Mouse (Mus musculus): ENCODE measurements around the gene Plekhg4. TPM values are rescaled to one million over a fixed set of nuclear protein-coding genes. Genes with fewer than 3 reads are reported as not detected.

Plekhg4 gene
- polyA plus RNA-seq, 1 experiment: not detected

DNA sequence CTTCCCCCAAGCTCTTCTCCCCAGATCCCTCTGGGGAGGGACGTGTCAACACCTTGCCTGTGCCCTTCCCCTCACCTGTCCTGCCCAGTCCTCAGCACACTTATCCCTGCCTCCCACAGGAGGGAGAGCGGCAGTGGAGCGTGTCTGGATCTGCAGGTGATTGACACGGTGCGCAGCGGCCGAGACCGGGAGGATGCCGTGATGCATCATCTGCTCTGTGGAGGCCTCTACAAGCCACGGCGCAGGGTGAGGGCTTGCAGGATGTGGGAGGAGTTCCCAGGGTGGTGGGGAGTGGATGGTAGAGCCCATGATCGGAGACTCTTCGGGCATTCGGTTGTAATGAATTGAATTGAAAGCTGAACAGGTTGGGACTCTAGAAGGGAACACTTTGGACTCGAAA, 13.9 kb upstream of the Plekhg4 start:
- no peak for TF ChIP-seq POLR2A (IDR thresholded peaks at IDR 0.05; ENCODE audit: insufficient read depth, low read depth, low read length)
- TF ChIP-seq CTCF (IDR thresholded peaks at IDR 0.05; ENCODE audit: insufficient read depth, low read depth, low read length): no peak
- WGBS: 89% methylated on average over 15 of the region's 15 CpGs
- Histone ChIP-seq H3K4me1 (ENCODE audit: control insufficient read depth, insufficient read depth, low read length) (0 out of 2 replicates have a peak, but pooled peaks cover 2% of the 10 kb centered on the region), H3K4me3 (ENCODE audit: insufficient read depth, low read depth, low read length) (no peak overlapping the region), H3K27ac (ENCODE audit: insufficient read depth, low read depth, low read length) (no peak overlapping the region)

DNA sequence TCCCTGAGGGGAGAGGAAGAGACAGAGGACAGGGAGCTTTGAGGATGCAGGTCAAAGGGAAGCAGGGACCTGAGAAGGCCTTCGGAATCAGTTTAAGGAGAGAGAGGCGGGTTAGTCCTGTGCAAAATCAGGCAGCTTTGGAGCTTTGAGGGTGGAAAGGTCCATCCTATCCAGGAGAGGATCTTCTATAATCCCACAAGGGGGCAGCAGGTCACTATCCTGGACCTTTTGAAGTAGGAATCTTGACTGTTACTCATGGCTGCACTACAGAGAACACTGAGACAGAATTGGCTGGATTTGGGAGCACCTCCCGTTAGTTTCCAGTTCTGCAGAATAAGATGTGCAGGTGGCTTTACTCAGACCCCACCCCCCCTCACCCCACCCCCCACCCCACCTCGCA, 13.4 kb upstream of the Plekhg4 start:
- 0 out of 2 replicates have a peak, but pooled peaks cover 2% of the 10 kb centered on the region for H3K4me1 ChIP-seq (ENCODE audit: control insufficient read depth, insufficient read depth, low read length)
- TF ChIP-seq POLR2A (IDR thresholded peaks at IDR 0.05; ENCODE audit: insufficient read depth, low read depth, low read length): no peak
- no peak for TF ChIP-seq CTCF (IDR thresholded peaks at IDR 0.05; ENCODE audit: insufficient read depth, low read depth, low read length)
- WGBS: 51% methylated on average over 4 of the region's 4 CpGs
- no peak overlapping the region for H3K4me3 ChIP-seq (ENCODE audit: insufficient read depth, low read depth, low read length)
- H3K27ac ChIP-seq (ENCODE audit: insufficient read depth, low read depth, low read length): no peak overlapping the region

DNA sequence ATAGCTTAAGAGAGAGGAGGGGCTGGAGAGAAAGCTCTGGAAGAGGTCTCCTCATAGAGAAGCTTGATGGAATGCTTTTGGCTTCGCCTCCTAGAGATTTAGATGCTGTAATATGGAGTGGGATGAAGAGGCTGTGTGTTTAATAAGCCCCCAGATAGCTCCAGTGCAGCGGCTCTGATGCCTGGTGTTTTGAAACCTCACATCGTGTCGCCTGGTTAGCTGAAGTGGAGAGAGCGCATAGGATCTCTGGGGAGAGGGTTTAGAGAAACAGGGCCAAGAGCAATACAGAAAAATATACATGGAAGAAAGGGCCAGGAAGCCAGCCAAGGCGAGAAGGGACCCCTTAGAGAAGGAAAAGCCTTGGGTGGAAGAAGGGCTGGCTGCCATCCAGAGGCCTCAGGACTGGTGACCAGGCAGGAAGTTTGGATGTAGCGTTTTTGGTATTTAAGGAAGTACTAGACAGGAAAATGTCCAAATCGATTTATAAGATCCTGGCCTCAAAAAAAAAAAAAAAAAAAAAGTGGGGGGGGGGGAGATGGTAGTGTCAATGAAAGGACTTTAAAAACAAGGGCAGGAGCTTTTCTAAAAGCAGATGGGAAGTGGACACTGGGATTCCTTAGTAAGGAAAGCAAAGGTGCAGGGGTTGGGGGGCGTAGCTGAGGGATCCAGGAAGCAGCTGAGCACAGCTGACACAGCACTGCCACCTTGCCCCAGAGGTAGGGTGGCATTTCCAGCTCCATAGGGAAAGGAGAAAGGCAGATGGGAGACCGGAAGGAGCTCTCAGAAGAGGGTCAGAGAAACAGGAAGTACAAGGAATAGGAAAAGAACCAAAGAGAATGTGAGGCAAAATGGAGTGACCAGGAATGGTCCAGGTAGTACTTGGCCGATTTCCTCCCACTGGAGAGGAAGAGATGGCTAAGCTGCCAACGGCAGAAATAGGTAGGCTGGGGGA, 11.0 kb upstream of the Plekhg4 start:
- Histone ChIP-seq H3K4me1 (ENCODE audit: control insufficient read depth, insufficient read depth, low read length) (0 out of 2 replicates have a peak, but pooled peaks cover 2% of the 10 kb centered on the region), H3K27ac (ENCODE audit: insufficient read depth, low read depth, low read length) (no peak overlapping the region), H3K4me3 (ENCODE audit: insufficient read depth, low read depth, low read length) (no peak overlapping the region)
- TF ChIP-seq CTCF (IDR thresholded peaks at IDR 0.05; ENCODE audit: insufficient read depth, low read depth, low read length) (no peak), POLR2A (IDR thresholded peaks at IDR 0.05; ENCODE audit: insufficient read depth, low read depth, low read length) (no peak)
- 66% methylated on average over 12 of the region's 12 CpGs for WGBS

DNA sequence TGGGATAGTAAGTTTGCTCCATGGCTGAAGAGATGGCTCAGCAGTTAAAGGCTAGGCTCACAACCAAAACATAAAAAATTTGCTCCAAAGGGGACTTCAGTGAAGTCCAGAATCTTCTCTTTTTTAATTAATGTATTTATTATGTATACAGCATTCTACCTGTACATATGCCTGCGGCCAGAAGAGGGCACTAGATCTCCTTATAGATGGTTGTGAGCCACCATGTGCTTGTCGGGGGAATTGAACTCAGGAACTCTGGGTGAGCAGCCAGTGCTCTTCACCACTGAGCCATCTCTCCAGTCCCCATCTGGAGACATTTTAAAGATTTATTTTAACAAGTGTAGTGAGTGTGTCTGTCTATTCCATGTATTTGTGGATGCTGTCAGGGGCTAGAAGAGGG, 6.0 kb upstream of the Plekhg4 start:
- H3K27ac ChIP-seq (ENCODE audit: insufficient read depth, low read depth, low read length): no peak overlapping the region
- H3K4me1 ChIP-seq (ENCODE audit: control insufficient read depth, insufficient read depth, low read length): 0 out of 2 replicates have a peak, but pooled peaks cover 2% of the 10 kb centered on the region
- 73% methylated on average over 2 of the region's 2 CpGs for WGBS
- TF ChIP-seq POLR2A (IDR thresholded peaks at IDR 0.05; ENCODE audit: insufficient read depth, low read depth, low read length) (no peak), CTCF (IDR thresholded peaks at IDR 0.05; ENCODE audit: insufficient read depth, low read depth, low read length) (no peak)
- H3K4me3 ChIP-seq (ENCODE audit: insufficient read depth, low read depth, low read length): no peak overlapping the region

DNA sequence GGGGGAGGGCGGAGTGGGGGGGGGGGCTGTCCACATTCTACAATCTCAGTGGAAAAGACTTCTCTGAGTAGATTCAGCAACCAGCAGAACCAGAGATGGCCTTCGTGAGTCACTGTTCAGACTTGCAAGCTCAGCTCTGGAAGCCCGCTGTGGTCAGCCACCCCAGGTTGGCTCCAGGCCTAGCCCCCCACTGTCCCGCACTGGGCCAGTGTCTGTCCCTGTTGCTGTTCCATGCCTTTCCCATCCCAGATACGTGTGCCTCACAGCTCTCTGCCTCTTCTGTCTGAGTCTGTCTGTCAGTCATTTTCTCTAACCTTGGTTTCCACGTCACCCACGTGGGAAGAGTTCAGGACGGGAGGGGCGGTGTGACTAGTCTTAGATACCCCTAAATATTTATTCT, 601 bp upstream of the Plekhg4 start:
- no peak overlapping the region for H3K4me3 ChIP-seq (ENCODE audit: insufficient read depth, low read depth, low read length)
- WGBS: 81% methylated on average over 9 of the region's 9 CpGs
- peaks cover 7% of the 10 kb centered on the region for H3K4me1 ChIP-seq (ENCODE audit: control insufficient read depth, insufficient read depth, low read length)
- no peak for TF ChIP-seq POLR2A (IDR thresholded peaks at IDR 0.05; ENCODE audit: insufficient read depth, low read depth, low read length)
- TF ChIP-seq CTCF (IDR thresholded peaks at IDR 0.05; ENCODE audit: insufficient read depth, low read depth, low read length): no peak
- no peak overlapping the region for H3K27ac ChIP-seq (ENCODE audit: insufficient read depth, low read depth, low read length)

DNA sequence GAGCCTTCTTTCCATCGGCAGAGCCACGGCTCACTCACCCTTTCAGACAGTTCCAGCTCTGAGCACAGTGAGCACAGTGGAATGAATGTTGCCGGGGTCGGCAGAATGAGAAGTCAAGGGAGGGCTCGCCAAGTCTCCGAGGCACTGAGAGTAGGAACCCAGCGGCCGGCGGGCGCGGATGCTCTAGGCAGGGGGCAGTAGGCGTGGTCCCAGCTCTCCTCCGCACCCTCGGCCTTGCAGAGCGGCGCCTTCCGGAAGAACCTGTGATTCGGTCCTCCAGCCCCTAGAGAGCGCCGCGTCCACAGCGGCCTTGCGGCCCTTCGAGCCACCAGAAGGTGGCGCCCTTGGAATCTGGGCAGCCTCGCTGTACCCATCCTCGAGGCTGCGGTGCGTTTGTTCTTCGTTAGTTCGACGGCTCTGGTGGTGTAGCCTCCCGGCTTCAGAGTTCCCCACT, 1.5 kb downstream of the Plekhg4 start:
- H3K27ac ChIP-seq (ENCODE audit: insufficient read depth, low read depth, low read length): no peak overlapping the region
- peak overlapping the region; percentile 25 for H3K4me3 ChIP-seq (ENCODE audit: insufficient read depth, low read depth, low read length)
- peaks cover 11% of the 10 kb centered on the region for H3K4me1 ChIP-seq (ENCODE audit: control insufficient read depth, insufficient read depth, low read length)
- WGBS: 30% methylated on average over 33 of the region's 33 CpGs
- TF ChIP-seq POLR2A (IDR thresholded peaks at IDR 0.05; ENCODE audit: insufficient read depth, low read depth, low read length): no peak
- peak; percentile 60; the same call in 1 of the 2 replicates for TF ChIP-seq CTCF (IDR thresholded peaks at IDR 0.05; ENCODE audit: insufficient read depth, low read depth, low read length)

DNA sequence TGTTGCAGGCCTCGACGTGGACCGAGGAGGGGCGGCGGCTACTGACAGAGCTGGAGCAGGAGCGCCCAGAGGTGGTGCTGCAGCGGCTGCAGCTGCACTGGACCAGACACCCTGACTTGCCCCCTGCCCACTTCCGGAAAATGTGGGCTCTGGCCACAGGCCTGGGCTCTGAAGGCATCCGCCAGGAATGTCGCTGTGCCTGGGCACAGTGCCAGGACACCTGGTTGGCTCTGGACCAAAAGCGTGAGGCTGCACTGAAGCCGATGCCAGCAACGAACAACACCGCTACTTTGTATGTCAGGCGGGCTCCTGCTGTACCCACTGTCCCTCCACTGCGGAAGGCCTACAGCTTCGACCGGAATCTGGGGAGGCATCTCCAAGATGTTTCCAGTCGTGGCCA, 5.6 kb downstream of the Plekhg4 start:
- H3K4me3 ChIP-seq (ENCODE audit: insufficient read depth, low read depth, low read length): no peak overlapping the region
- H3K4me1 ChIP-seq (ENCODE audit: control insufficient read depth, insufficient read depth, low read length): peaks cover 11% of the 10 kb centered on the region
- no peak overlapping the region for H3K27ac ChIP-seq (ENCODE audit: insufficient read depth, low read depth, low read length)
- 45% methylated on average over 19 of the region's 19 CpGs for WGBS
- TF ChIP-seq CTCF (IDR thresholded peaks at IDR 0.05; ENCODE audit: insufficient read depth, low read depth, low read length) (no peak), POLR2A (IDR thresholded peaks at IDR 0.05; ENCODE audit: insufficient read depth, low read depth, low read length) (no peak)

DNA sequence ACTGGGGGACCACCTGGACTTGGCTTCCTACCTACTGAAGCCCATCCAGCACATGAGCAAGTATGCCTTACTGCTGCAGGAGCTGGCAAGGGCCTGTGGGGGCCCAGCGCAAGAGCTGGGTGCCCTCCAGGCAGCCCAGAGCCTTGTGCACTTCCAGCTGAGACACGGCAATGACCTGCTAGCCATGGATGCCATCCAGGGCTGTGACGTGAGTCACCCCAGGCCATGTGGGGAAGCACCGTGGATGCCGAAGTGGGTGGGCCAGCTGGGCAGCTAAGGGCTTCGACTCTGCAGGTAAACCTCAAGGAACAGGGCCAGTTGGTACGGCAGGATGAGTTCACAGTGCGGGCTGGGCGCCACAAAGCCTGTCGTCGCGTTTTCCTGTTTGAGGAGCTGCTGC, 7.2 kb downstream of the Plekhg4 start:
- H3K4me1 ChIP-seq (ENCODE audit: control insufficient read depth, insufficient read depth, low read length): peaks cover 5% of the 10 kb centered on the region; the same call in 1 of the 2 replicates
- H3K4me3 ChIP-seq (ENCODE audit: insufficient read depth, low read depth, low read length): no peak overlapping the region
- TF ChIP-seq POLR2A (IDR thresholded peaks at IDR 0.05; ENCODE audit: insufficient read depth, low read depth, low read length) (no peak), CTCF (IDR thresholded peaks at IDR 0.05; ENCODE audit: insufficient read depth, low read depth, low read length) (no peak)
- WGBS: 92% methylated on average over 12 of the region's 12 CpGs
- H3K27ac ChIP-seq (ENCODE audit: insufficient read depth, low read depth, low read length): no peak overlapping the region

DNA sequence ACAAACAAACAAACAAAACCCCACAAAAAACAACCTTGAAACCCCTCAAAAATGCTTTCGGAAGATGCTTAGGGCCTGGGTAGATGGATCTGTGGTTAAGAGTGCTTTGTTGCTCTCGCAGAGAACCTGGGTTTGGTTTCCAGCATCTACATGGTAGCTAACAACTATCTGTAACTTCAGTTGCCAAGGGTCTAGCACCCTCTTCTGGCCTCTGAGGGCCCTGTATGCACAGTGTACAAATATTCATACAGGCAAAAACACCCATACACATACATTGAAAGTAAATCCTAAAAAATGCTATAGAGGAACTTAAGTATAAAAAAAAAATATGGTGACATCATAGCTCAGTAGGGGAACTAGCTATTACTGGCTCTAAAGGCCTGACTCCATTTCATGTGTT, 11.0 kb downstream of the Plekhg4 start:
- Histone ChIP-seq H3K27ac (ENCODE audit: insufficient read depth, low read depth, low read length) (no peak overlapping the region), H3K4me1 (ENCODE audit: control insufficient read depth, insufficient read depth, low read length) (no peaks in the 10 kb centered on the region), H3K4me3 (ENCODE audit: insufficient read depth, low read depth, low read length) (no peak overlapping the region)
- 99% methylated on average over 2 of the region's 2 CpGs for WGBS
- TF ChIP-seq CTCF (IDR thresholded peaks at IDR 0.05; ENCODE audit: insufficient read depth, low read depth, low read length): no peak
- no peak for TF ChIP-seq POLR2A (IDR thresholded peaks at IDR 0.05; ENCODE audit: insufficient read depth, low read depth, low read length)

All from olfactory bulb, adult 2 months (tissue).